Mouse (Mus musculus): ENCODE measurements around the gene Mmp11. TPM values are rescaled to one million over a fixed set of nuclear protein-coding genes. Genes with fewer than 3 reads are reported as not detected.

Mmp11 gene
- polyA plus RNA-seq, 1 experiment = 4.6 TPM

DNA sequence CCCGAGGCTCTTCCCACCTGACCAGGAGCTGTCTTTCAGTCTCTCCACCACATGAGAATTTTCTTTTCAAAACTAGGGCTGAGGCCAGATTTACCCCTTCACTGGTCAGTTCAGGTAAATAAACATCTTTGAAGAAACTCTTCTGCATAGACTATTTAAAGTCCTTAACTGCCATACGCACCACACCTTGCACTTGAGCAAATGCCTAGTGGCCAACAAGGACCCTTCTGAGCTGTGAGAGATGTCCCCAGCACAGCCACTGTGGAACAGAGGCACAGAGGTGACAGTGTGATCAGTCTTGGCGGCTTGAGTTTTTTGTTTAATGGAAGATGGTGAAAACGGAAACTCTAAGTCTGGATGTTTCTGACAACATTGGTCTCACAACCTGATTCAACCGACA lies 17.3 kb downstream of the Mmp11 start:
- WGBS = 84% methylated on average over 5 of the region's 5 CpGs
- TF ChIP-seq POLR2A (IDR thresholded peaks at IDR 0.05; ENCODE audit: borderline replicate concordance, control insufficient read depth, low read depth, low read length) (no peak), CTCF (IDR thresholded peaks at IDR 0.05; ENCODE audit: control insufficient read depth, insufficient read depth, low read length) (no peak)
- no peak overlapping the region for H3K4me3 ChIP-seq (replicated peaks; ENCODE audit: control insufficient read depth, low read depth, low read length)
- no peak overlapping the region for H3K27ac ChIP-seq (ENCODE audit: control insufficient read depth, insufficient read depth, low read depth, low read length, poor library complexity)
- H3K4me1 ChIP-seq (ENCODE audit: control insufficient read depth, insufficient read depth, low read length) = no peaks in the 10 kb centered on the region; the same call in 1 of the 2 replicates

DNA sequence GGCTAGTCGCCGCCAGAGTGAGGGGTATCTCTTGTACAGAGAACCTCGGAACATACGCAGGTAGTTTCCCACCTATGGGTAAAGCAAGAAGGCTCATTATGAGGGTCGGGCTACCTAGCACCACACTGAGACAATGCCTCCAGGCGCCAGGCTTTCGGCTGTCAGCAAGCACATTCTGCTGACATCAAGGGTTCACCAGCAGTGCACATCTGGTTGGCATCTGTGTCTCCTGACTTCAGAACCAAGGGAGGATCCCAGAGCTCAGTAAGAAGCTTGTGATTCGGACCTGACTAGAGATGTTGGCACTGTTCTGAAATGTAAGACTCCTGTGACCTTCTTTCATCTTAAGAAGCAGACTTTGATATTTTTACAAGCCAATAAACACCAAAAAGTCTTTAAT lies 19.5 kb downstream of the Mmp11 start:
- no peak overlapping the region for H3K27ac ChIP-seq (ENCODE audit: control insufficient read depth, insufficient read depth, low read depth, low read length, poor library complexity)
- WGBS = 84% methylated on average over 8 of the region's 8 CpGs

DNA sequence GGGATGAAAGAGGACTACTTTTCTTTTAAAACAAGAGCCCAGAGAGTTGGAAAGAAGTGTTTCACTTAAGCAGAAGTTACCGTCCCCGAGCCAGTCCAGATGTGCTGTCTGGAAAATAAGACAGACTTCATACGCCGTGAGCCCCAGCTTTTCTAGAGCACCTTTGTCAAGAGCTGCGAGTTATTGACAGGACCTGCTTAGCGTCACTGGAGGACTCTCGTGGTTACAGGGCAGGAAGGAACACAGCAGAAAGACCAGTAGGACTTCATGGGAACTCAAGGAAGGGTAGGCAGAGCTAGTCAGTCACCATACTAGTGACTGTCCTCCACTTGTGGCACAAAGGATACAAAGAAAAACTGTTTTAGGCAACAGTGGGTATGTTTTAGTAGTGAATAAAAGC lies 20.7 kb downstream of the Mmp11 start:
- WGBS = 75% methylated on average over 7 of the region's 7 CpGs
- Histone ChIP-seq H3K4me3 (replicated peaks; ENCODE audit: control insufficient read depth, low read depth, low read length) (no peak overlapping the region), H3K4me1 (ENCODE audit: control insufficient read depth, insufficient read depth, low read length) (no peaks in the 10 kb centered on the region), H3K27ac (ENCODE audit: control insufficient read depth, insufficient read depth, low read depth, low read length, poor library complexity) (no peak overlapping the region)
- TF ChIP-seq CTCF (IDR thresholded peaks at IDR 0.05; ENCODE audit: control insufficient read depth, insufficient read depth, low read length) = no peak
- no peak for TF ChIP-seq POLR2A (IDR thresholded peaks at IDR 0.05; ENCODE audit: borderline replicate concordance, control insufficient read depth, low read depth, low read length)

More for the DNA sequence above, 19.5 kb downstream of the Mmp11 start:
- TF ChIP-seq POLR2A (IDR thresholded peaks at IDR 0.05; ENCODE audit: borderline replicate concordance, control insufficient read depth, low read depth, low read length) (no peak), CTCF (IDR thresholded peaks at IDR 0.05; ENCODE audit: control insufficient read depth, insufficient read depth, low read length) (no peak)
- H3K4me1 ChIP-seq (ENCODE audit: control insufficient read depth, insufficient read depth, low read length) = no peaks in the 10 kb centered on the region; the same call in 1 of the 2 replicates
- H3K4me3 ChIP-seq (replicated peaks; ENCODE audit: control insufficient read depth, low read depth, low read length) = no peak overlapping the region

- no peak overlapping the region for H3K27ac ChIP-seq (ENCODE audit: control insufficient read depth, insufficient read depth, low read depth, low read length, poor library complexity)
- no peaks in the 10 kb centered on the region for H3K4me1 ChIP-seq (ENCODE audit: control insufficient read depth, insufficient read depth, low read length)
- WGBS = 42% methylated on average over 6 of the region's 6 CpGs
- no peak for TF ChIP-seq CTCF (IDR thresholded peaks at IDR 0.05; ENCODE audit: control insufficient read depth, insufficient read depth, low read length)
- TF ChIP-seq POLR2A (IDR thresholded peaks at IDR 0.05; ENCODE audit: borderline replicate concordance, control insufficient read depth, low read depth, low read length) = no peak
- no peak overlapping the region for H3K4me3 ChIP-seq (replicated peaks; ENCODE audit: control insufficient read depth, low read depth, low read length)
Measured at GRCm38 (mm10) chr10:75913013-75913589, 23.2 kb downstream of the Mmp11 start.

DNA sequence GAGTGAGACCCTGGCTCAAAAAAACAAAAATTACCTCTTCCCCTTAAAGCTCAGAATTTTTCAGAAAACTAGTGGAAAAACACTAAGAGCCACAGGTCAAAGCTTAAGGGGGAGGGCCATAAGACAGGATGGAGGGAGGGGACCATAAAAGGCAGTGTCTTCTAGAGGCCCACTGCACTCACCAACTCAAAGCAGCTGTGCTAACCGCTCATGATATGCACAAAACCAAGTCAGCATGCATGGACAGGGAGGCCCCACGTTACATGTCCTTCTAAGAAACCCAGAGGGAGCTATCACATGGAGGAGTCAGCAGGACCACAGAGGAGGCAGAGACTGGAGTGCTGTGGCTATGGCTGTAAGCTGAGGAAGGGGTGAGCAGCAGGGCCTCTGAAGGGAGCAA lies 25.6 kb downstream of the Mmp11 start:
- H3K4me3 ChIP-seq (replicated peaks; ENCODE audit: control insufficient read depth, low read depth, low read length) = no peak overlapping the region
- H3K4me1 ChIP-seq (ENCODE audit: control insufficient read depth, insufficient read depth, low read length) = no peaks in the 10 kb centered on the region
- WGBS = 91% methylated on average over 2 of the region's 2 CpGs
- TF ChIP-seq CTCF (IDR thresholded peaks at IDR 0.05; ENCODE audit: control insufficient read depth, insufficient read depth, low read length) = no peak
- no peak for TF ChIP-seq POLR2A (IDR thresholded peaks at IDR 0.05; ENCODE audit: borderline replicate concordance, control insufficient read depth, low read depth, low read length)
- H3K27ac ChIP-seq (ENCODE audit: control insufficient read depth, insufficient read depth, low read depth, low read length, poor library complexity) = no peak overlapping the region

- H3K4me3 ChIP-seq (replicated peaks; ENCODE audit: control insufficient read depth, low read depth, low read length) = no peak overlapping the region
- no peaks in the 10 kb centered on the region for H3K4me1 ChIP-seq (ENCODE audit: control insufficient read depth, insufficient read depth, low read length)
- no peak overlapping the region for H3K27ac ChIP-seq (ENCODE audit: control insufficient read depth, insufficient read depth, low read depth, low read length, poor library complexity)
- TF ChIP-seq POLR2A (IDR thresholded peaks at IDR 0.05; ENCODE audit: borderline replicate concordance, control insufficient read depth, low read depth, low read length) = no peak
- WGBS = 94% methylated on average over 4 of the region's 4 CpGs
Measured at GRCm38 (mm10) chr10:75906882-75907281, 29.4 kb downstream of the Mmp11 start.

DNA sequence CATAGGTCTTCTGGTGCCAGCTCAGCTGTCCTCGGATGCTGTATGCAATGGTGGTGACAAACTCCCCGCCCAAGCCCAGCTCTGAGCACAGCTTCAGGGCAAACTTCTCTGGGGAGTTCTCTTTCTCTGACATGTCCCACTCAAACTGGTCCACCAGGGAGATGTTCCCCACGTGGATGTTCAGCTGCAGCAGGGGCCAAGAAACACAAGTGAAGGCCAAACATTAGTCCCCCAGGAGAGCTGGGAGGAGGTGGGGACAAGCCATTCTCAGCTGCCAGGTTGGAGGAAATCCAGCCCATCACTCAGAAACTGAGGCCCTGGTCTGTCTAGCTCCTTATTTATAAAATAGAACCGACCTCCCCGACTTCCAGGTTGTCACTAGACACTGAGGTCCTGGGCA lies 31.9 kb downstream of the Mmp11 start:
- H3K27ac ChIP-seq (ENCODE audit: control insufficient read depth, insufficient read depth, low read depth, low read length, poor library complexity) = no peak overlapping the region
- H3K4me3 ChIP-seq (replicated peaks; ENCODE audit: control insufficient read depth, low read depth, low read length) = no peak overlapping the region
- TF ChIP-seq CTCF (IDR thresholded peaks at IDR 0.05; ENCODE audit: control insufficient read depth, insufficient read depth, low read length) = no peak
- WGBS = 87% methylated on average over 5 of the region's 5 CpGs
- H3K4me1 ChIP-seq (ENCODE audit: control insufficient read depth, insufficient read depth, low read length) = no peaks in the 10 kb centered on the region

DNA sequence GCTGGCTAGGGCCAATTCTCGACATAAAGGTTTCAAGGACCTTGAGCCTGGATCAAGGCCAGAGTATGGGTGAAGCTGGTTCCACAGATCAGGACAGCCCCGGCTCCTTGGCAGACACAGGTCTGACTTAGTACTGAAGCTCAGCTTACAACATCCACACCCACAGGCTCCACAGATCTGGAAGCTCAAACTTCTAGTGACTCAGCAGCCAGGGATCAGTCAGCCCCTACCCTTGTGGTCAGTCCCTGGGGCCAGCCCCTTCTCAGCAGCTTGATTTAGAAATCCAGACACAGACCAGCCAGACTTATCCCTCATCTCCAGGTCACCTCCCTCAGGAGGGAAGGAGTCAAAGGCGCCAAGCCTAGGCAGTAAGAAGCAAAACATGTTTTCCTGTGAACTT lies 37.5 kb downstream of the Mmp11 start:
- H3K4me1 ChIP-seq (ENCODE audit: control insufficient read depth, insufficient read depth, low read length) = 0 out of 2 replicates have a peak, but pooled peaks cover under 1% of the 10 kb centered on the region
- no peak overlapping the region for H3K4me3 ChIP-seq (replicated peaks; ENCODE audit: control insufficient read depth, low read depth, low read length)
- TF ChIP-seq CTCF (IDR thresholded peaks at IDR 0.05; ENCODE audit: control insufficient read depth, insufficient read depth, low read length) (no peak), POLR2A (IDR thresholded peaks at IDR 0.05; ENCODE audit: borderline replicate concordance, control insufficient read depth, low read depth, low read length) (no peak)
- WGBS = 81% methylated on average over 3 of the region's 3 CpGs
- H3K27ac ChIP-seq (ENCODE audit: control insufficient read depth, insufficient read depth, low read depth, low read length, poor library complexity) = no peak overlapping the region

- H3K4me1 ChIP-seq (ENCODE audit: control insufficient read depth, insufficient read depth, low read length) = peaks cover 1% of the 10 kb centered on the region; the same call in 1 of the 2 replicates
- TF ChIP-seq POLR2A (IDR thresholded peaks at IDR 0.05; ENCODE audit: borderline replicate concordance, control insufficient read depth, low read depth, low read length) (no peak), CTCF (IDR thresholded peaks at IDR 0.05; ENCODE audit: control insufficient read depth, insufficient read depth, low read length) (no peak)
- no peak overlapping the region for H3K4me3 ChIP-seq (replicated peaks; ENCODE audit: control insufficient read depth, low read depth, low read length)
- no peak overlapping the region for H3K27ac ChIP-seq (ENCODE audit: control insufficient read depth, insufficient read depth, low read depth, low read length, poor library complexity)
- WGBS = 82% methylated on average over 6 of the region's 6 CpGs
Measured at GRCm38 (mm10) chr10:75898039-75898564, 38.2 kb downstream of the Mmp11 start.
